ENCODE assay signal across 8 mouse cellular contexts in the genomic region with DNA sequence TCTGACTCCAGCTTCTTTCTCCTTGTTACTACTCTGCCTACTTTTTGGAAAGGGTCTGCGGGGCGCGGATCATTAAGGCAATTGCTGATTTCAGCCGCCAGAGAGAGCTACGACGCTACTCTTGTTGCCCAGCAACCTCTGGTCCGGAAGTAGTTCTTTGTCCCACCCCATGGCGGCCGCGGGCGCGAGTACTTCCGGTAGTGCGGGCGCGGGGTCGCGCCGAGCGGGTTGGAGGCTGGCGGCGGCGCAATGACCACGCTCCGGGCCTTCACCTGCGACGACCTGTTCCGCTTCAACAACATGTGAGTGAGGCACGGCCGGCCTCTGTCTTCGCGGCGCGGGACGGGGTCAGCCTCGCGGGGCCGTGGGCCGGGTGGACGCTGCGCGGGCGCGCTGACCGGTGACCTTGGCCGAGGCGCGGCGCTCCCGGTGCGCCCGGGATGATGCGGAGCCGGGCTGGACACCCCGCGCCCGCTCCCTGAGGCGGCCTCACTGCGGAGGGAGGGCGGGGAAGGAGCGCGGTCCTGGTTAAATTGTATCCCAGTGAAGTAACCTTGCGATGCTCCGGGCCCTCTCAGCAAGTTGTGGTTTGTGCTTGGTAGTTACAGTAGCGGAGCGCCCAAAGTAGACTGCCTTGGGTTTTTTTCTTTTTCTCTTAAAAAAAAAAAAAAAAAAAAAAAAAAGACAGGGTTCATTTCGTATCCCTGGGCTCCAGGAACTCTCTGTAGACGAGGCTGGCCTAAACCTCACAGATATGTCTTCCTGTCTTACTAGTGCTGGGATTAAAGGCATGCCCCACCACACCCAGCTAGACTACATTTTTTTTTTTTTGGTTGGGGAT. TPM values are rescaled to one million over a fixed set of nuclear protein-coding genes. Genes with fewer than 3 reads are reported as not detected.
DNase-seq lines count a peak whose midpoint lies in the region; ATAC-seq and TF ChIP-seq lines count a peak whose summit lies in the region.

No protein-coding gene starts in this region.

- peaks cover 34% of the 10 kb centered on the region for H3K79me2 ChIP-seq in MEL (ENCODE audit: control insufficient read depth, insufficient read depth, low read length, poor library complexity)

- TF ChIP-seq POLR2A in MEL (IDR thresholded peaks at IDR 0.05; ENCODE audit: control insufficient read depth in 1 of 2, insufficient read depth in 1 of 2, low read depth in 1 of 2, low read length in 2 of 2, poor library complexity in 1 of 2): peak; percentile 73 to 79; a peak in 3 of 4 replicates
- peak; percentile 63 for TF ChIP-seq POLR2A in lung, adult 2 months (IDR thresholded peaks at IDR 0.05; ENCODE audit: borderline replicate concordance, extremely low read depth, low read depth, low read length)

- peak; percentile 90 for DNase-seq in MEL (ENCODE audit: low read depth, low spot score)
- peak; percentile 91 to 93 for DNase-seq in cerebellum, adult 18-20 months
- peak; percentile 88 to 91 for DNase-seq in heart, postnatal 36 days
- peak; percentile 90 to 93 for DNase-seq in layer of hippocampus, adult 2 months (ENCODE audit: low spot score in 2 of 2)
- DNase-seq in lung, adult 2 months: peak; percentile 89
- peak; percentile 92 for DNase-seq in testis, postnatal 10 days (ENCODE audit: low spot score)

- H3K36me3 ChIP-seq in MEL (ENCODE audit: control insufficient read depth in 1 of 2, insufficient read depth in 2 of 2, low read length in 2 of 2): peaks cover 1 to 14% of the 10 kb centered on the region in 2 experiments; a peak in 2 of 4 replicates
- H3K36me3 ChIP-seq in forebrain, embryonic 16.5 days (ENCODE audit: control insufficient read depth, insufficient read depth): no peaks in the 10 kb centered on the region
- peaks cover 4% of the 10 kb centered on the region for H3K36me3 ChIP-seq in neural tube, embryonic 15.5 days

- peaks cover 2 to 8% of the 10 kb centered on the region in 2 experiments; a peak in 3 of 4 replicates for H3K4me1 ChIP-seq in MEL (ENCODE audit: control insufficient read depth in 1 of 2, insufficient read depth in 2 of 2, low read length in 2 of 2)
- H3K4me1 ChIP-seq in forebrain, embryonic 16.5 days (replicated peaks; ENCODE audit: control insufficient read depth, insufficient read depth, low read length): peaks cover 19% of the 10 kb centered on the region
- peaks cover 14% of the 10 kb centered on the region for H3K4me1 ChIP-seq in lung, adult 2 months (ENCODE audit: control insufficient read depth, insufficient read depth, low read length)
- H3K4me1 ChIP-seq in neural tube, embryonic 15.5 days: peaks cover 27% of the 10 kb centered on the region

- peak overlapping the region; percentile 96 for H3K9ac ChIP-seq in MEL (ENCODE audit: control insufficient read depth, low read depth, low read length, poor library complexity, severe bottlenecking)
- peak overlapping the region; percentile 99 for H3K9ac ChIP-seq in forebrain, embryonic 16.5 days (replicated peaks; ENCODE audit: low read depth, low read length)
- H3K9ac ChIP-seq in neural tube, embryonic 15.5 days (replicated peaks): peak overlapping the region; percentile 93

- peak; percentile 99 for ATAC-seq in forebrain, embryonic 16.5 days
- ATAC-seq in neural tube, embryonic 15.5 days (ENCODE audit: low FRiP score): peak; percentile 98

- TF ChIP-seq EP300 in MEL (IDR thresholded peaks at IDR 0.05; ENCODE audit: low read depth in 1 of 2, low read length in 2 of 2): no peak

- under 1% methylated on average over 68 of the region's 68 CpGs for WGBS in forebrain, embryonic 16.5 days
- under 1% methylated on average over 68 of the region's 68 CpGs for WGBS in lung, adult 2 months
- WGBS in neural tube, embryonic 15.5 days: under 1% methylated on average over 68 of the region's 68 CpGs

- peak overlapping the region; percentile 58 for H3K4me2 ChIP-seq in forebrain, embryonic 16.5 days (ENCODE audit: low read length)
- H3K4me2 ChIP-seq in neural tube, embryonic 15.5 days: peak overlapping the region; percentile 63

- H3K27ac ChIP-seq in MEL (ENCODE audit: control insufficient read depth, low read depth, low read length): peak overlapping the region; percentile 51
- H3K27ac ChIP-seq in forebrain, embryonic 16.5 days (ENCODE audit: low read length): peak overlapping the region; percentile 70
- H3K27ac ChIP-seq in layer of hippocampus, adult 2 months: peak overlapping the region; percentile 94
- H3K27ac ChIP-seq in neural tube, embryonic 15.5 days (replicated peaks): peak overlapping the region; percentile 84

- H3K27me3 ChIP-seq in MEL (ENCODE audit: control insufficient read depth in 1 of 2, insufficient read depth in 2 of 2, low read length in 2 of 2): no peaks in the 10 kb centered on the region
- no peaks in the 10 kb centered on the region for H3K27me3 ChIP-seq in forebrain, embryonic 16.5 days (replicated peaks; ENCODE audit: control insufficient read depth, insufficient read depth, low read length)
- no peaks in the 10 kb centered on the region for H3K27me3 ChIP-seq in neural tube, embryonic 15.5 days (replicated peaks)

- peak; percentile 30 for TF ChIP-seq RAD21 in MEL (IDR thresholded peaks at IDR 0.05; ENCODE audit: low read depth, low read length)

- H3K9me3 ChIP-seq in MEL (replicated peaks; ENCODE audit: insufficient read depth, low read length): no peaks in the 10 kb centered on the region
- no peaks in the 10 kb centered on the region for H3K9me3 ChIP-seq in forebrain, embryonic 16.5 days (ENCODE audit: control insufficient read depth, low read length)
- H3K9me3 ChIP-seq in neural tube, embryonic 15.5 days (replicated peaks): no peaks in the 10 kb centered on the region

- peak in 2 of 3 experiments; percentile 55; a peak in 4 of 6 replicates for TF ChIP-seq CTCF in MEL (IDR thresholded peaks at IDR 0.05 in 2 of 3, conservative IDR thresholded peaks at IDR 0.05 in 1 of 3; ENCODE audit: control insufficient read depth in 1 of 3, insufficient read depth in 1 of 3, low read depth in 2 of 3, low read length in 3 of 3, poor library complexity in 1 of 3, severe bottlenecking in 1 of 3)
- peak; percentile 88 for TF ChIP-seq CTCF in layer of hippocampus, adult 2 months (conservative IDR thresholded peaks at IDR 0.05)
- peak; percentile 63 for TF ChIP-seq CTCF in lung, adult 2 months (IDR thresholded peaks at IDR 0.05; ENCODE audit: insufficient read depth, low read length)

- intact Hi-C loops in heart, postnatal 36 days (cut with DNase I): loop anchor here (2.0 to 5.0 kb wide), 3 partner anchors 14 to 206 kb away; no protein-coding TSS in a partner anchor

- H3K4me3 ChIP-seq in MEL (ENCODE audit: control insufficient read depth in 1 of 2, insufficient read depth in 1 of 2, low read depth in 2 of 2, low read length in 2 of 2): peak overlapping the region; percentile 67 to 97
- H3K4me3 ChIP-seq in forebrain, embryonic 16.5 days (replicated peaks; ENCODE audit: low read length): peak overlapping the region; percentile 97
- H3K4me3 ChIP-seq in layer of hippocampus, adult 2 months: peak overlapping the region; percentile 87
- H3K4me3 ChIP-seq in lung, adult 2 months (replicated peaks; ENCODE audit: extremely low read depth, low read depth, low read length): peak overlapping the region; percentile 98
- H3K4me3 ChIP-seq in neural tube, embryonic 15.5 days (replicated peaks): peak overlapping the region; percentile 100

TF ChIP-seq in MEL, 35 proteins besides CTCF, POLR2A, EP300 and RAD21 (continues in another document):
- no peak for TF ChIP-seq MEF2A (IDR thresholded peaks at IDR 0.05; ENCODE audit: extremely low read depth, insufficient replicate concordance, low read depth, low read length, poor library complexity, severe bottlenecking)
- 0 out of 2 replicates have a peak, but pooled peaks have one; percentile 49 for TF ChIP-seq MYC (IDR thresholded peaks at IDR 0.05; ENCODE audit: low read depth, low read length)
- TF ChIP-seq SIN3A (IDR thresholded peaks at IDR 0.05; ENCODE audit: low read length): peak; percentile 97
- TF ChIP-seq CHD2 (IDR thresholded peaks at IDR 0.05; ENCODE audit: low read length): peak; percentile 61; the same call in 1 of the 2 replicates
- peak; percentile 80 for TF ChIP-seq NELFE (IDR thresholded peaks at IDR 0.05; ENCODE audit: low read depth, low read length)
- TF ChIP-seq BHLHE40 (IDR thresholded peaks at IDR 0.05; ENCODE audit: borderline replicate concordance, low read depth, low read length): no peak
- TF ChIP-seq MYB (IDR thresholded peaks at IDR 0.05; ENCODE audit: low read depth, low read length): no peak
- TF ChIP-seq SMC3 (IDR thresholded peaks at IDR 0.05; ENCODE audit: low read depth, low read length): peak; percentile 24; the same call in 1 of the 2 replicates

RNA-seq across cellular contexts. Expression of a gene that starts 1.4 kb away (rescaled TPM):
- 84.1 and 88.1 TPM in 2 replicates for total RNA-seq in MEL (2012; rRNA removed)
- polyA plus RNA-seq in MEL (2012; ENCODE audit: insufficient read depth in 1 of 2, insufficient read length in 2 of 2, low read depth in 1 of 2, low replicate concordance in 2 of 2, missing spikeins in 1 of 2): 10 to 100 TPM in 1 of 2 experiments, not detected in 1; 86.3 TPM
- 127 and 128 TPM in 2 replicates for polyA plus RNA-seq in forebrain, embryonic 16.5 days (2015; fragmentation: Nextera tagmentation; extraction: Ambion mirVana)
- total RNA-seq in heart, postnatal 36 days (2021): 10 to 100 TPM; 89.1 to 93.7 TPM
- 10 to 100 TPM; 64.5 to 66.8 TPM for total RNA-seq in layer of hippocampus, adult 2 months (2021)
- 23.5 and 27.3 TPM in 2 replicates for polyA plus RNA-seq in lung, adult 2 months (2012; rRNA removed)
- 130 and 140 TPM in 2 replicates for polyA plus RNA-seq in neural tube, embryonic 15.5 days (2015; fragmentation: Nextera tagmentation; extraction: Ambion mirVana)

RNA-seq across cellular contexts. Expression of a gene that starts 31.3 kb away (rescaled TPM):
- not detected in 2 replicates for total RNA-seq in MEL (2012; rRNA removed)
- polyA plus RNA-seq in MEL (2012; ENCODE audit: insufficient read depth in 1 of 2, insufficient read length in 2 of 2, low read depth in 1 of 2, low replicate concordance in 2 of 2, missing spikeins in 1 of 2): under 1 TPM in 1 of 2 experiments, not detected in 1; 0.13 TPM
- 1.3 and 3.8 TPM in 2 replicates for polyA plus RNA-seq in forebrain, embryonic 16.5 days (2015; fragmentation: Nextera tagmentation; extraction: Ambion mirVana)
- 1 to 10 TPM; 1.1 to 2.7 TPM for total RNA-seq in heart, postnatal 36 days (2021)
- 1 to 10 TPM; 2.0 to 2.2 TPM for total RNA-seq in layer of hippocampus, adult 2 months (2021)
- 5.8 and 6.2 TPM in 2 replicates for polyA plus RNA-seq in lung, adult 2 months (2012; rRNA removed)
- 2.7 and 3.4 TPM in 2 replicates for polyA plus RNA-seq in neural tube, embryonic 15.5 days (2015; fragmentation: Nextera tagmentation; extraction: Ambion mirVana)

RNA-seq across cellular contexts. Expression of a gene that starts 31.5 kb away (rescaled TPM):
- 26.9 and 30.3 TPM in 2 replicates for total RNA-seq in MEL (2012; rRNA removed)
- 100 to 1,000 TPM in 1 of 2 experiments, 10 to 100 TPM in 1; 23.8 to 297 TPM for polyA plus RNA-seq in MEL (2012; ENCODE audit: insufficient read depth in 1 of 2, insufficient read length in 2 of 2, low read depth in 1 of 2, low replicate concordance in 2 of 2, missing spikeins in 1 of 2)
- polyA plus RNA-seq in forebrain, embryonic 16.5 days (2015; fragmentation: Nextera tagmentation; extraction: Ambion mirVana): 33.8 and 34.3 TPM in 2 replicates
- 10 to 100 TPM; 16.7 to 21.8 TPM for total RNA-seq in heart, postnatal 36 days (2021)
- 10 to 100 TPM; 19.8 to 21.6 TPM for total RNA-seq in layer of hippocampus, adult 2 months (2021)
- 6.6 and 10.5 TPM in 2 replicates for polyA plus RNA-seq in lung, adult 2 months (2012; rRNA removed)
- polyA plus RNA-seq in neural tube, embryonic 15.5 days (2015; fragmentation: Nextera tagmentation; extraction: Ambion mirVana): 18.8 and 22.7 TPM in 2 replicates

Comparison
In these comparisons a context has a peak if more than half of its experiments do, and no peak if none do; other contexts are left out.
1. Peak in every context shown above with its lines: DNase-seq, ATAC-seq, H3K4me3 ChIP-seq and H3K27ac ChIP-seq.